Mouse (Mus musculus) naive thymus-derived CD4-positive, alpha-beta T cell, adult 5 months (primary cell): ENCODE data around the gene Rexo1. TPM values are rescaled to one million over a fixed set of nuclear protein-coding genes. Genes with fewer than 3 reads are reported as not detected.

ENCODE experiments used
- polyA plus RNA-seq: library from polyadenylated mRNA; unstranded; fragments of 100-300 nt; shearing (Covaris generic); gene quantifications from one replicate; pipeline ENCODE4 v1.2.1, GENCODE M21; 2017

Gene Rexo1
- polyA plus RNA-seq: 83.0 TPM

GRCm38 (mm10) chr10:80561116-80561944 is at the start of gene Rexo1:
TSS of gene Rexo1 (minus strand) at chr10:80561560.

GRCm38 (mm10) chr10:80605721-80606120 is 44.4 kb upstream of the Rexo1 start, which contains the start of gene Gm49322:
TSS of gene Gm49322 (plus strand) at chr10:80606021.

GRCm38 (mm10) chr10:80602698-80603325 is 41.5 kb upstream of the Rexo1 start, which contains the start of the genes Scamp4 and Adat3:
TSS of gene Scamp4 (plus strand) at chr10:80602872.
TSS of gene Adat3 (plus strand) at chr10:80602880.

GRCm38 (mm10) chr10:80589879-80590854 is 28.8 kb upstream of the Rexo1 start, which contains the start of gene Abhd17a:
TSS of gene Abhd17a (minus strand) at chr10:80590341.

GRCm38 (mm10) chr10:80577195-80578130 is 16.1 kb upstream of the Rexo1 start, which contains the start of gene Klf16:
TSS of gene Klf16 (minus strand) at chr10:80577321.

GRCm38 (mm10) chr10:80538710-80539394 is 22.5 kb downstream of the Rexo1 start, which contains the start of gene Atp8b3:
TSS of gene Atp8b3 (minus strand) at chr10:80539124.

GRCm38 (mm10) chr10:80494732-80495131 is 66.6 kb downstream of the Rexo1 start, which contains the start of gene Onecut3:
TSS of gene Onecut3 (plus strand) at chr10:80494835.

Other genes starting within 250 kb of the Rexo1 start
- 30.5 TPM for gene 2310011J03Rik, start 241.0 kb downstream of the Rexo1 start, polyA plus RNA-seq
- 8.1 TPM for gene Pcsk4, start 232.1 kb downstream of the Rexo1 start, polyA plus RNA-seq
- gene Reep6, start 231.6 kb downstream of the Rexo1 start, polyA plus RNA-seq: not detected
- not detected for gene Adamtsl5, start 213.1 kb downstream of the Rexo1 start, polyA plus RNA-seq
- not detected for gene Plk5, start 205.1 kb downstream of the Rexo1 start, polyA plus RNA-seq
- gene Mex3d, start 173.9 kb downstream of the Rexo1 start, polyA plus RNA-seq: 10.9 TPM
- gene Mbd3, start 162.0 kb downstream of the Rexo1 start, polyA plus RNA-seq: 124 TPM
- 65.7 TPM for gene Uqcr11, start 154.7 kb downstream of the Rexo1 start, polyA plus RNA-seq
- gene Tcf3, start 127.9 kb downstream of the Rexo1 start, polyA plus RNA-seq: 94.0 TPM
- gene Onecut3, start 66.7 kb downstream of the Rexo1 start, polyA plus RNA-seq: not detected
- gene Atp8b3, start 22.4 kb downstream of the Rexo1 start, polyA plus RNA-seq: not detected
- 17.2 TPM for gene Klf16, start 15.8 kb upstream of the Rexo1 start, polyA plus RNA-seq
- gene Abhd17a, start 28.8 kb upstream of the Rexo1 start, polyA plus RNA-seq: 93.3 TPM
- 102 TPM for gene Scamp4, start 41.3 kb upstream of the Rexo1 start, polyA plus RNA-seq
- gene Adat3, start 41.3 kb upstream of the Rexo1 start, polyA plus RNA-seq: 6.9 TPM
- gene Gm49322, start 44.5 kb upstream of the Rexo1 start, polyA plus RNA-seq: 8.5 TPM
- gene Csnk1g2, start 61.3 kb upstream of the Rexo1 start, polyA plus RNA-seq: 353 TPM
- gene Btbd2, start 95.5 kb upstream of the Rexo1 start, polyA plus RNA-seq: 22.0 TPM
- gene Mknk2, start 116.6 kb upstream of the Rexo1 start, polyA plus RNA-seq: 190 TPM
- gene Mob3a, start 140.4 kb upstream of the Rexo1 start, polyA plus RNA-seq: 103 TPM
- gene Izumo4, start 140.6 kb upstream of the Rexo1 start, polyA plus RNA-seq: 67.9 TPM
- 79.7 TPM for gene Ap3d1, start 180.7 kb upstream of the Rexo1 start, polyA plus RNA-seq
- gene Dot1l, start 193.6 kb upstream of the Rexo1 start, polyA plus RNA-seq: 39.6 TPM
- 65.0 TPM for gene Sf3a2, start 236.6 kb upstream of the Rexo1 start, polyA plus RNA-seq
- 196 TPM for gene Plekhj1, start 237.1 kb upstream of the Rexo1 start, polyA plus RNA-seq
- gene Amh, start 243.7 kb upstream of the Rexo1 start, polyA plus RNA-seq: not detected